Mouse (Mus musculus): Measurements from ENCODE around the gene Klhdc8a. TPM values are rescaled to one million over a fixed set of nuclear protein-coding genes. Genes with fewer than 3 reads are reported as not detected.

Klhdc8a gene
- polyA plus RNA-seq, 1 experiment from 2014 or later, result 5.3 TPM

- 69% methylated on average over 5 of the region's 5 CpGs for WGBS
- H3K36me3 ChIP-seq, result peaks cover 17% of the 10 kb centered on the region
- ATAC-seq (ENCODE audit: low FRiP score), result no peak
- no peak overlapping the region for H3K4me3 ChIP-seq
- no peaks in the 10 kb centered on the region for H3K27me3 ChIP-seq
- H3K9ac ChIP-seq, result no peak overlapping the region
- H3K27ac ChIP-seq, result no peak overlapping the region
- H3K4me1 ChIP-seq, result peaks cover 10% of the 10 kb centered on the region
- no peaks in the 10 kb centered on the region for H3K9me3 ChIP-seq (replicated peaks)
- no peak overlapping the region for H3K4me2 ChIP-seq (replicated peaks)
Measured at GRCm38 (mm10) chr1:132353389-132353788, 55.0 kb downstream of the Klhdc8a start.

- 72% methylated on average over 9 of the region's 9 CpGs for WGBS
- H3K4me1 ChIP-seq, result peaks cover 10% of the 10 kb centered on the region
- no peak overlapping the region for H3K27ac ChIP-seq
- ATAC-seq (ENCODE audit: low FRiP score), result no peak
- no peak overlapping the region for H3K4me2 ChIP-seq (replicated peaks)
- peaks cover 26% of the 10 kb centered on the region for H3K36me3 ChIP-seq
- H3K9me3 ChIP-seq (replicated peaks), result no peaks in the 10 kb centered on the region
- no peaks in the 10 kb centered on the region for H3K27me3 ChIP-seq
- H3K9ac ChIP-seq, result no peak overlapping the region
- no peak overlapping the region for H3K4me3 ChIP-seq
Measured at GRCm38 (mm10) chr1:132354234-132354633, 55.8 kb downstream of the Klhdc8a start.

GRCm38 (mm10) chr1:132355162-132355601 lies 56.8 kb downstream of the Klhdc8a start:
- H3K9ac ChIP-seq, result peak overlapping the region; percentile 29; the same call in 1 of the 2 replicates
- peaks cover 35% of the 10 kb centered on the region for H3K36me3 ChIP-seq
- H3K4me3 ChIP-seq, result no peak overlapping the region
- no peaks in the 10 kb centered on the region for H3K27me3 ChIP-seq
- WGBS, result 42% methylated on average over 6 of the region's 6 CpGs
- ATAC-seq (ENCODE audit: low FRiP score), result no peak
- peaks cover 10% of the 10 kb centered on the region for H3K4me1 ChIP-seq
- peak overlapping the region; percentile 36 for H3K27ac ChIP-seq
- no peak overlapping the region for H3K4me2 ChIP-seq (replicated peaks)
- no peaks in the 10 kb centered on the region for H3K9me3 ChIP-seq (replicated peaks)

GRCm38 (mm10) chr1:132355841-132356242 lies 57.4 kb downstream of the Klhdc8a start:
- H3K9ac ChIP-seq, result no peak overlapping the region
- no peaks in the 10 kb centered on the region for H3K9me3 ChIP-seq (replicated peaks)
- peaks cover 10% of the 10 kb centered on the region for H3K4me1 ChIP-seq
- ATAC-seq (ENCODE audit: low FRiP score), result peak; percentile 80
- no peaks in the 10 kb centered on the region for H3K27me3 ChIP-seq
- no peak overlapping the region for H3K4me2 ChIP-seq (replicated peaks)
- H3K36me3 ChIP-seq, result peaks cover 42% of the 10 kb centered on the region
- WGBS, result 0% methylated on average over 3 of the region's 3 CpGs
- H3K4me3 ChIP-seq, result no peak overlapping the region
- H3K27ac ChIP-seq, result 0 out of 2 replicates have a peak overlapping the region, but pooled peaks have one; percentile 40

- H3K36me3 ChIP-seq, result peaks cover 49% of the 10 kb centered on the region
- H3K4me1 ChIP-seq, result peaks cover 10% of the 10 kb centered on the region
- no peak overlapping the region for H3K27ac ChIP-seq
- no peaks in the 10 kb centered on the region for H3K9me3 ChIP-seq (replicated peaks)
- no peak overlapping the region for H3K4me3 ChIP-seq
- H3K9ac ChIP-seq, result no peak overlapping the region
- H3K4me2 ChIP-seq (replicated peaks), result no peak overlapping the region
- 54% methylated on average over 1 of the region's 1 CpGs for WGBS
- no peak for ATAC-seq (ENCODE audit: low FRiP score)
- no peaks in the 10 kb centered on the region for H3K27me3 ChIP-seq
Measured at GRCm38 (mm10) chr1:132356841-132357240, 58.4 kb downstream of the Klhdc8a start.

Other genes starting within 250 kb of the Klhdc8a start
- 15.4 and 16.2 TPM in 2 replicates for gene Mfsd4a, start 230.6 kb upstream of the Klhdc8a start, polyA plus RNA-seq (2016; fragmentation: Nextera tagmentation; extraction: Ambion mirVana)
- gene Cdk18, start 158.9 kb upstream of the Klhdc8a start, polyA plus RNA-seq (2016; fragmentation: Nextera tagmentation; extraction: Ambion mirVana), result 0.99 and 1.4 TPM in 2 replicates
- gene Lemd1, start 107.2 kb upstream of the Klhdc8a start, polyA plus RNA-seq (2016; fragmentation: Nextera tagmentation; extraction: Ambion mirVana), result 10.8 and 12.7 TPM in 2 replicates
- 3.6 and 4.1 TPM in 2 replicates for gene AC124108.1, start 107.2 kb upstream of the Klhdc8a start, polyA plus RNA-seq (2016; fragmentation: Nextera tagmentation; extraction: Ambion mirVana)
- 0.49 TPM in 1 of 2 replicates, not detected in the other for gene Gm10188, start 68.9 kb upstream of the Klhdc8a start, polyA plus RNA-seq (2016; fragmentation: Nextera tagmentation; extraction: Ambion mirVana)
- 29.7 and 30.0 TPM in 2 replicates for gene Nuak2, start 17.5 kb downstream of the Klhdc8a start, polyA plus RNA-seq (2016; fragmentation: Nextera tagmentation; extraction: Ambion mirVana)
- gene Tmcc2, start 92.7 kb downstream of the Klhdc8a start, polyA plus RNA-seq (2016; fragmentation: Nextera tagmentation; extraction: Ambion mirVana), result 36.3 and 37.8 TPM in 2 replicates
- 14.3 and 14.6 TPM in 2 replicates for gene Dstyk, start 118.9 kb downstream of the Klhdc8a start, polyA plus RNA-seq (2016; fragmentation: Nextera tagmentation; extraction: Ambion mirVana)
- 53.7 and 53.8 TPM in 2 replicates for gene Rbbp5, start 178.7 kb downstream of the Klhdc8a start, polyA plus RNA-seq (2016; fragmentation: Nextera tagmentation; extraction: Ambion mirVana)
- 1.5 and 1.8 TPM in 2 replicates for gene Tmem81, start 207.6 kb downstream of the Klhdc8a start, polyA plus RNA-seq (2016; fragmentation: Nextera tagmentation; extraction: Ambion mirVana)
- 83.8 and 88.4 TPM in 2 replicates for gene Cntn2, start 244.6 kb downstream of the Klhdc8a start, polyA plus RNA-seq (2016; fragmentation: Nextera tagmentation; extraction: Ambion mirVana)

Data from hindbrain, embryonic 12.5 days (tissue).